Mouse (Mus musculus) urinary bladder, adult 18-20 months (tissue): ENCODE data around the gene Cacna1a.

Source experiments
- DNase-seq, 2 experiments: peaks; one replicate each; pipeline ENCODE4 v3.0.0; 2022; ENCODE audit warnings: low spot score in 2 of 2, mixed read lengths in 2 of 2

The Cacna1a gene

GRCm38 (mm10) chr8:84413886-84414851 is 25.9 kb downstream of the Cacna1a start:
- DNase-seq, result peak in 1 of 2 experiments; percentile 22

DNA sequence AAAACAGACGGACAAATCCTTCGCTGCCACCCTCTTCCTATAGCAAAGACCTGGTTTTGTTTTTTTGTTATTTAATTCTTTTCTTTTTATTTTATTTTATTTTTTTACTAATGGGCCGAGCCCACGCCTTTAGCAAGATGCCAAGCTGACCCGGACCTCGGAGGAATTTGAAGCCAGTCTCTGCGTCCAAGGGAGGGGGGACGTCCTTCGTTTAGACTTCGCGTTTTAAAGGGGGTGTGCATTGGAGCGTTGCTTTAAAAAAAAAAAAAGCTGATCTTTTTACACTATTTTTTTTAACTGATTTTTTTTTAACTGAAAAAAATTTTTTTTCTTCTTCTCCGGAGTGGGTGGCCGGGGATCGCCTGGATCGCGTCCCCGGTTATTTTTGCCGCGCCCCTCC is 26.7 kb downstream of the Cacna1a start:
- DNase-seq, result no peak

GRCm38 (mm10) chr8:84415378-84415898 is 27.2 kb downstream of the Cacna1a start:
- peak in 1 of 2 experiments; percentile 21 for DNase-seq

DNA sequence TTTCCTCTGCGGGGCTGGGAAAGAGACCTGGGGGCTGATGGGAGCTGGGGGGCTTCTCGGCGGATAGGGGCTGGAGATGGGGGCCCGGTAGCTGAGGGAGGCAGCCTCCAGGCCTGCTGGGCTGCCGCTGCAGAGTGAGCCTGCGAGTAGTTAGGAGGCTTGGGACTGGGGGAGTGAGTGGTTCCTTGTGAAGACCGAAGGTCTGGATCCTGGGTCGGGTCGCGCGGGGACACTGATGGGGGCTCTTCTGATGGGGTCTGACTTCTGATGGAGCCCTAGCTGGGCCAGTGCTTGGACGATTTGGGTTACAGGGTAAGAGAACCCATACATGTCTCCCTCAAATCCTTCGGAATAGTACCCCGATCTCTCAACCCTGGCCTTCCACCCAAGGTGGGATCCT is 27.8 kb downstream of the Cacna1a start:
- DNase-seq, result no peak

DNA sequence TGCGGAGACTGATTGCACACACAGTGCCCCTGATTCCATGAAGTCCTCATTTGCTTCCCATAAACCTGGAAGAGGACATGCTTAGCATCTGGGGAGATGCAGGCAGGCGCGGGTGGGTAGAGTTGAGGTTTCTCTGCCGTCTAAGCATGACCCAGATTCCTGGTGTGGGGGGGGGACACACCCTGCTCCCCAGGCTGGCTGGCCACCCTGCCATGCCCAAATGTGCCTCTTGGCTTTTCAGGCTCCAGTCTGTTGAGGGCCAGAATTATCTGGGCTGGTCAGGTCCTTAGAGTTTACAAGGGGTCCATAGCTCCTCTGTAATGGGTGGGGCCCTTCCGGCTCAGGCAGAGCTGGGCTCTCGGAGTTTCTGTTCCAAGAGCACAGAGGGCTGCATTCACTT is 28.7 kb downstream of the Cacna1a start:
- DNase-seq, result no peak

DNA sequence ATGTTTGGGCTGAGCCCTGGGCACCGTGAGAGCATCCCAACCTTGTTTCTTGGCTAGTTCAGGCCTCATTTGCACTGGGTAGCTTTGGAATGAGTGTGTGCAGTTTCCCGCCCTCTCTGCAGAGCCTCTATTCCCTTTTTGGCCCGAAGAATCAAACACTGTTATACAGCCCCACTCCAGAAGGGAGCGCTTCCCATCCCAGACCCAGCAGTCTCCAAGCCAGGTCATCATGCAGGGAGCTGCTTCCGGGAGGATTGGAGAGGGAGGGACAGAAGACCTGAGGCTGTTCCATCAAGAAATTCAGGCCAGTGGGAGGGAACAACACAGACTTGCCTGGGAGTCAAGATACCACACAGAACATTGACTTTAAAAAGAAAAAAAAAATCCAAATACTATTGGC is 29.6 kb downstream of the Cacna1a start:
- DNase-seq, result no peak

DNA sequence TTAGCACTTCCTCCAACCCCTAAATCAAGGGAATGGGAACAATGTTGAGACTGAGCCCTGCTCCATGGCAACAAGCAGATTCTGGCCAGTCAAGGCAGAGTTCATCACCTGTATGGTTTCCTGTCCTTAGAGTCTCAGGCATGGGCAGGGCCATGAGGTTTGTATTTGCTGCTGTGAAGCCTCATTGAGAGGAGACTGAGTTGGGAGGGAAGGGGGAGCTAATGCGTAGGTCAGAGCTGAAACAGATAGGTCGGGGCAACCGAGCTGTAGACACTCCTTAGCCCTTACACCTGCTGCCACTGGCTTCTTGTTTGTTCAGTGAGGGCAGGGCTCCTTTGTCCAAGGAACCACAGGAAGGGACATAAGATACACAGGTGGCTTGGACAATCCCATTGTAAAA is 36.2 kb downstream of the Cacna1a start:
- DNase-seq, result no peak

DNA sequence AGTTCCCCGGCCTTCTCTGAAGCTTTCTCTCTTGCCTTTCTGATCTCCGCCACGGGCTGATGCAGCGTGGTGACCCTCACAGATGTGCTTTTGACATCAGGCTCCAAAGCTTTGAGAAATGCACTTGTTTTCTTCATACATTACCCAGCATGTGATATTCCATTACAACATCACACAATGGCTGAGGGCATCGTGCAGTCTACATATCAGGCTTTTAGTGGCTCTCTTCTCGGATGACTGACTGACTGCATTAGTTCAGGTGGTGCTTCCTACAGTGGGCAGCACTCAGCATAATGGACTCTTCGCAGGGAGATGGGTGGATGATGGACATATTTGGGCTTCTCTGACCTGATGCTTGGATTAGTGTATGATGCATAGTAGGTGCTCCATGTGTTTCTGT is 37.8 kb downstream of the Cacna1a start:
- no peak for DNase-seq

- DNase-seq, result no peak
Observed at GRCm38 (mm10) chr8:84426582-84426981, 38.3 kb downstream of the Cacna1a start.

DNA sequence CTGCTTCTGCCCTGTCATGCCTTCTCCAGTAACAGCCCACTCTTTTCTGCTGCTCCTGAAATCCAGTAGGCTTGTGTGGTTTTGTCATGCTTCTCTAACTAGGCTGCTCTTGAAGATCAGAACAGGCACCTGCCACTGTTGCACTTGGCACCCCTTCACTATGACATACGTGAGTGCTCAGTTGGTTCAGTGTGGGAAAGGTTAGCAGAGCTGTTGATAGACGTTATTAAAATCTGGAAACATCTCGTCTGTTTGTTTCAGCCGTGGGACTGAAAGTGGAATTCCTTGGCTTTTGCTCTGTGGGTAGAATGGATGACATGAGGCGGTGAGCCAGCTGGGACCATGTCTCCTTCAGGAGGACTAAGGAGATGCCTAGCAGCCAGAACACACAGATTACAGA is 39.8 kb downstream of the Cacna1a start:
- no peak for DNase-seq

DNA sequence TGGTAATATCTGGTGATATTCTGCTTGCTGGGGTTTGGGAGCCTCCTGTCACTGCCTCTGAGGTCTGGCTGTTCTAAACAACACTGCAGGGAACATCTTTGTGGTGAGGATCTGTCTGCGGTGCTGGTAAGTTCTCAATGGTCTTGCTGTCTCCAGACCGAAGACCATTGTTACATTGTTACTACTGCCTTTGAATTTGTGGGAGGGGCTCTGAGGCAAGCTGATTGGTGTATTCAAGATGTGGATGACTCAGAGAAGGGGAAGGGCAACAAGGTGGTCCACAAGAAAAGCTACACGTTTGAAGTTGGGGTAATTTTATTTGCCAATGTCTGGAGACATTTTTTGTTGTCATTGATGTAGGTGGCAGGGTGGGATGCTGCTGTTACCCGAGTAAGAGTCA is 40.8 kb downstream of the Cacna1a start:
- DNase-seq, result no peak

- DNase-seq, result no peak
Observed at GRCm38 (mm10) chr8:84429492-84429891, 41.3 kb downstream of the Cacna1a start.

DNA sequence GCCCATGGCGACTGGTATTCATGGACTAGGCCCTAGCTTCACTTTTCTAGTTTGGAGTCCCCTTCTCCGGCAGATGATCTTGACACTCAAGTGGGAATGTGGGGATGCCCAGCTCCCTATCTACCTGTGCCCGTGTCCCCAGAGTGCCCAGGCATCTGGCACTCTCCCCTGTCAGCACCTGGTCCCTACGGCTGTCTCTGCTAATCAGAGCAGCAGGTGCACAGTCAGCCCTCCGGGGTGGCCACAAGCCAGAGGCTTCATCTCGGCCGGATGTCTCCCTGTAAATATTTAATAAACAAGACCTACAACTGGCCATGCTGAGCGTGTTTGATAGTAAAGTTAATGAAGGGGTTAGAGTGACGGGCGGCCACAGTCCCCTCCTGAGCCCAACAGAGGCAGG is 47.1 kb downstream of the Cacna1a start:
- no peak for DNase-seq

DNA sequence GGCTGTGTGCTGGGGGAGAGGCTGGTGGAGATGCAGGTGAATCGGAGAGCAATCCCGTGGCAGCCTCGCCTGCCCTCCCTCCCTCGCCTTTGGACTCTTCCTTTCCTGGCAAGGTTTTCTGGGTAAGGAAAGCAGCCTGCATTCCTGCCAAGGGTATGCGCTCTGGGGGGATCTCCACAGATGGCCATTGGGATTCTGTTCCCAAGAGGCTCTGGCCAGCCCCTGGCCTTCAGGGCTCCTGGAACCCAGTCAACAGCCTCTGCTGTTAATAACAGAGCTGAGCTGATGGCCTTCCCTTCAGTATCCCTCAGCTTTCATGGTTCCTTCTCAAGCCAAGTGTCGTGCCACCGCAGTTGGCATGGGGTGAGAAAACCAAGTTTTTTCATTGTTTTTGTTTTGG is 51.6 kb downstream of the Cacna1a start:
- DNase-seq, result no peak

DNA sequence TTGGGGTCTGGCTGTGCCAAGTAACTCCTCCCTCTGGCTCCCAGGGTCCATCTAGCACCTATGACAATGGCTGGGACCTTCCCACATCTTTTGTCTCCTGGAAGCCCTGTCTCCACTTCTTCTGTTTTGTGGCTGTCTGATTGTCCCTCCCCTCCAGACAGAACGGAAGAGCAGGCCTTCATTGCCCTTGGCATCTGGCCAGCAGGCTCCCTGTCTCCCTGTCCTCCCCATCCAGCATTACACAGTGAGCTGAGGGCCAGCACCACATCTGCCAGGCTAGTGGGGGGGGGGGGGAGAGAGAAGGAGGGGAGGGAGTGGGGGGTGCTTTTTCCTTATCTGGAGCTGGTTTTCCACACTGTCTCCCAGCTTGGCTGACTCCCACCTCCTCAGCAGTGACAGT is 53.8 kb downstream of the Cacna1a start:
- no peak for DNase-seq

DNA sequence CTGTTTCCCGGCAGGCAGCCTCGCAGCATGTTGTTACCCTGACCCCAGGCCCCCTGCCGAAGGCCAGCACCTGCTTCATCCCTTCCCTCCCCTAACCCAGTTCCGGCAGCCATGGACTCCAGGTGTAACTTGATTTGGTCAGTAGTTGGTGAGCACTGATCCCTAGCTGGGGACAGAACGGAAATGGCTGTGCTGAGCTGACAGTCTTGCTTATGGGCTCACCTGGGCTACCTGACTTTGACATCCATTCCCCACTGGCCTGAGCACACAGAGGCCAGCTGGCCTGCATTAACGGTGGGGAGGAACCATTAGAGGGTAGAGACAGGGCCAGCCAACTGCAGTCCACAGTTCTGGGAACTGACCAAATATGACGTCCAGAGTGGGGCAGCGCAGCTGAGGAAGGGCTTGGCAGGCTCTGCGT is 58.3 kb downstream of the Cacna1a start:
- no peak for DNase-seq

- peak in 1 of 2 experiments; percentile 34 for DNase-seq
Observed at GRCm38 (mm10) chr8:84454532-84454931, 66.3 kb downstream of the Cacna1a start.

DNA sequence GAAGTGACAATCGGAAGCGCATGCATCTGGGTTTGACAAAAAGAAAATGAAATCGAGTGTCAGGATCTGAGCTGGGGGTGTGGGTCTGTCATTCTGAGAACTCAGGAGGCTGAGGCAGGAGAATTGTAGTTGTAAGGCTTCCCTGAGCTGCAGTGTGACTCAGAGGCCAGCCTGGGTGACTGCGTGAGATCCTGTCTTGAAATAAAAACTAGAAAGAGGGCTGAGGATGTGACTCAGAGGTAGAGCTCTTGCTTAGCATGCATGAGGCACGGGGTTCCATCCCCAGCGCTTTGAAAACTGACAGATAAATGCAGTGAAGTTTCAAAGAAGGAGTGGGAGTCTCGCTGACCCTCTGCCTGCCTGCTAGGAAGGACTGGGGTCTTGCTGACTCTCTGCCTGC is 70.6 kb downstream of the Cacna1a start:
- no peak for DNase-seq

DNA sequence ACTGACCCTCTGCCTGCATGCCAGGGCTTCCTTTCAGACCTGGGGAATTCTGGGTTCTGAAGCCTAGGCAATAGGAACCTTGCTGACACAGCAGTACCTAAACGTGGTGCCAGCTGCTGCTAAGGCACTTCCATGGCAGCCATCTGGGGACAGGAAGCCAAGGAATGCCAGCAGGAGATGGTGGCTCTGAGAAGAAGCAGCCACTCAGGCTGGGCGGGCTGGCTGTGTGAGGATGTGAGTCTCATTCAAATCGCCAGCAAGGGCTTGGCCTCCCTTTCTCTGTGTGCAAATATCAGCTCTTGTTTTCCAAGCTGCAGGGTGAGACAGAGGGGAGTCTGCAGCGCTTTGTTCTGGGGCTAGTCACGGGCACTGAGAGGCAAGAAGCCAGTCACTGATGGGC is 71.0 kb downstream of the Cacna1a start:
- DNase-seq, result no peak

DNA sequence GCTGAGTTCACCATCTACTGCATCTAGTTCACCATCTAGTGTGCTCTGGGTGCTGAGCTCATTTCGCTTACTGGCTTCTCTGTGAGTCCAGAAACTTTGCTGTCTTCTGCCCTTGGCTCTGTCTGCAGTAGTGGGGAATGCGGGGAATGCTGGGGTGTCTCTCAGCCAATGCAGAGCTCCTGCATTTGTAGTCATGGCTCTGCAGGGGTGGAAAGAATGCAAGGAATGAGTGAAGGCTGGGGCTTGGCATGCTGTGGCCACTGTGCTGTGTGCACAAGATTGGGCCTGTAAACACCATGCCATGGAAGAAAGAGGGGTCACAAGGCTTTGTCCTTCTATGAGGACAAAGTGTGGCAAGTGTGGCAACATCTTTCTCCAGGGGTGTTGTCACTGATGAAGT is 72.5 kb downstream of the Cacna1a start:
- DNase-seq, result no peak

DNA sequence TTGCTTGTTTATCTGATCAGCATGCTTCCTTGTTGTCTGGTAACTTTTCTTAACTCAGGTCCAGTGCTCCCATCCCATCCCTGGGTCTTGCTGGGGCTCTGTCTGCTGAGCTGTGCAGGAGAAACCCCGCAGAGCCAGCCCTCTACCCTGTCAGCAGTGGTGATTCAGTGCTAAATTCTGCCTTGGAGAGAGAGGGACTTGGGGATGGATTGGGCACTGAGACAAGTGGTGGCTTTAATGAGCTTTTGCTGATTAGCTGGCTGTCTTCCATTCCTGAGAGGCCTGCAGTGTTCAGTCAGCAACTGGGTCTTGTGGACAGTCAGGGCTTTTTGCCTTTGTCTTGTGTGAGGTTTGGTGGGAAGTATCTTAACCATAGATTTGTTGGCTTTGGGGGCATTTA is 78.7 kb downstream of the Cacna1a start:
- no peak for DNase-seq

GRCm38 (mm10) chr8:84469076-84469475 is 80.8 kb downstream of the Cacna1a start:
- DNase-seq, result no peak

- DNase-seq, result peak in 1 of 2 experiments; percentile 25
Observed at GRCm38 (mm10) chr8:84471271-84471995, 83.2 kb downstream of the Cacna1a start.
